Mouse (Mus musculus): ENCODE results near the gene Ice2.

- TF ChIP-seq CTCF (IDR thresholded peaks at IDR 0.05; ENCODE audit: insufficient read depth, low read length) (no peak), POLR2A (IDR thresholded peaks at IDR 0.05; ENCODE audit: borderline replicate concordance, extremely low read depth, low read depth, low read length) (no peak)
Observed at GRCm38 (mm10) chr9:69398453-69398850, 746 bp downstream of the Ice2 start.
